16 mouse cellular contexts compared by ENCODE assay signal in genomic region chr9:88208022-88208421, GRCm38 (mm10).
"Had no signal": no experiment of that assay in that cellular context is flagged by ENCODE, and none has a peak within 500 bp of the region (broad histone marks: within the 10 kb centered on the region; RNA-seq: fewer than 3 reads in every experiment).

No protein-coding gene starts in this region.

- H3K27ac ChIP-seq: neural tube, embryonic 13.5 days; neural tube, embryonic 15.5 days; stomach, embryonic 15.5 days; stomach, postnatal 0 days had no signal

- H3K36me3 ChIP-seq: neural tube, embryonic 13.5 days; neural tube, embryonic 15.5 days; stomach, embryonic 15.5 days had no signal

- H3K9ac ChIP-seq: neural tube, embryonic 13.5 days; neural tube, embryonic 15.5 days; stomach, embryonic 15.5 days had no signal

- H3K4me1 ChIP-seq: neural tube, embryonic 13.5 days; neural tube, embryonic 15.5 days; stomach, embryonic 15.5 days had no signal

- H3K27me3 ChIP-seq: neural tube, embryonic 13.5 days; neural tube, embryonic 15.5 days; stomach, embryonic 15.5 days had no signal

- H3K4me2 ChIP-seq: neural tube, embryonic 13.5 days; neural tube, embryonic 15.5 days; stomach, embryonic 15.5 days had no signal

- H3K4me3 ChIP-seq: neural tube, embryonic 13.5 days; neural tube, embryonic 15.5 days; stomach, embryonic 15.5 days had no signal

- DNase-seq: retina, postnatal 1 day; right cerebral cortex, adult 18-20 months; right cerebral cortex, postnatal 14 days; right cerebral cortex, postnatal 25 days; right cerebral cortex, postnatal 4 days; spleen, adult 18-20 months; thymus, adult 18-20 months; thymus, adult 2 months; thymus, postnatal 14 days; thymus, postnatal 25 days; thymus, postnatal 36 days; thymus, postnatal 4 days had no signal

- H3K9me3 ChIP-seq: neural tube, embryonic 13.5 days; neural tube, embryonic 15.5 days; stomach, embryonic 15.5 days had no signal
